Mouse (Mus musculus) MEL (cell line): ENCODE data around the gene Prkd2. TPM values are rescaled to one million over a fixed set of nuclear protein-coding genes. Genes with fewer than 3 reads are reported as not detected.

Source experiments
- DNase-seq: peaks from one replicate; pipeline ENCODE4 v3.0.0; 2011; ENCODE audit warnings: low read depth, low spot score
- H3K27ac ChIP-seq: 2 replicates; pipeline ENCODE4 v1.5.1; 2012; ENCODE audit warnings: low read depth, mild to moderate bottlenecking, control low read depth, low read length, moderate library complexity; ENCODE audit not compliant: control insufficient read depth
- H3K27me3 ChIP-seq, 2 experiments: fragments of 150-350 bp in 1 of 2; sonication (generic) in 1 of 2; 2 replicates each; pipeline ENCODE4 v1.6.1; 2012; ENCODE audit warnings: low read length in 2 of 2, mild to moderate bottlenecking in 2 of 2, improper control_type of control experiment in 1 of 2, moderate library complexity in 1 of 2; ENCODE audit not compliant: insufficient read depth in 2 of 2, control insufficient read depth in 1 of 2
- H3K36me3 ChIP-seq, 2 experiments: 2 replicates each; pipeline ENCODE4 v1.6.1; 2012 to 2014; ENCODE audit warnings: low read length in 2 of 2, improper control_type of control experiment in 1 of 2, inconsistent platforms in 1 of 2, mild to moderate bottlenecking in 1 of 2; ENCODE audit not compliant: insufficient read depth in 2 of 2, control insufficient read depth in 1 of 2
- H3K4me1 ChIP-seq, 2 experiments: fragments of 150-350 bp in 1 of 2; sonication (generic) in 1 of 2; 2 replicates each; pipeline ENCODE4 v1.6.1; 2012; ENCODE audit warnings: low read length in 2 of 2, improper control_type of control experiment in 1 of 2, mild to moderate bottlenecking in 1 of 2; ENCODE audit not compliant: insufficient read depth in 2 of 2, control insufficient read depth in 1 of 2
- H3K4me3 ChIP-seq, 2 experiments: fragments of 150-350 bp in 1 of 2; sonication (generic) in 1 of 2; 2 replicates each; pipeline ENCODE4 v1.5.1; 2012; ENCODE audit warnings: low read depth in 2 of 2, low read length in 2 of 2, mild to moderate bottlenecking in 2 of 2, moderate library complexity in 2 of 2, control low read depth in 1 of 2, improper control_type of control experiment in 1 of 2; ENCODE audit not compliant: control insufficient read depth in 1 of 2, insufficient read depth in 1 of 2
- H3K79me2 ChIP-seq: 2 replicates; pipeline ENCODE4 v1.6.1; 2012; ENCODE audit warnings: mild to moderate bottlenecking, low read length, moderate library complexity; ENCODE audit not compliant: control insufficient read depth, poor library complexity, insufficient read depth
- H3K9ac ChIP-seq: 2 replicates; pipeline ENCODE4 v1.6.1; 2012; ENCODE audit warnings: low read depth, mild to moderate bottlenecking, control low read depth, low read length, moderate library complexity; ENCODE audit not compliant: control insufficient read depth, poor library complexity, severe bottlenecking
- H3K9me3 ChIP-seq: fragments of 150-350 bp; sonication (generic); replicated peaks from 2 replicates; pipeline ENCODE4 v1.6.1; 2012; ENCODE audit warnings: mild to moderate bottlenecking, low read length, improper control_type of control experiment, moderate library complexity; ENCODE audit not compliant: insufficient read depth
- BHLHE40 ChIP-seq: IDR thresholded peaks from 2 replicates; pipeline ENCODE4 v1.6.1; 2012; ENCODE audit warnings: low read depth, mild to moderate bottlenecking, inconsistent platforms, low read length, improper control_type of control experiment, borderline replicate concordance
- CHD1 ChIP-seq: IDR thresholded peaks from 2 replicates; pipeline ENCODE4 v1.6.1; 2012; ENCODE audit warnings: low read depth, mild to moderate bottlenecking, inconsistent platforms, low read length, improper control_type of control experiment
- E2F4 ChIP-seq: IDR thresholded peaks from 2 replicates; pipeline ENCODE4 v1.6.1; 2011; ENCODE audit warnings: low read depth, low read length, improper control_type of control experiment, borderline replicate concordance
- ELF1 ChIP-seq: IDR thresholded peaks from 2 replicates; pipeline ENCODE4 v1.6.1; 2014; ENCODE audit warnings: low read depth, mild to moderate bottlenecking, inconsistent platforms, low read length, improper control_type of control experiment, moderate library complexity
- ETS1 ChIP-seq: IDR thresholded peaks from 2 replicates; pipeline ENCODE4 v1.6.1; 2012; ENCODE audit warnings: low read depth, mild to moderate bottlenecking, inconsistent platforms, low read length, improper control_type of control experiment, moderate library complexity
- GATA1 ChIP-seq: IDR thresholded peaks from 2 replicates; pipeline ENCODE4 v1.6.1; 2011; ENCODE audit warnings: low read depth, low read length, improper control_type of control experiment
- HCFC1 ChIP-seq: IDR thresholded peaks from 2 replicates; pipeline ENCODE4 v1.6.1; 2012; ENCODE audit warnings: low read depth, mild to moderate bottlenecking, inconsistent platforms, low read length, improper control_type of control experiment, moderate library complexity
- KAT2A ChIP-seq: conservative IDR thresholded peaks from 2 replicates; pipeline ENCODE4 v1.6.1; 2012; ENCODE audit warnings: low read depth, low read length, improper control_type of control experiment, inconsistent platforms
- MAFK ChIP-seq: IDR thresholded peaks from 2 replicates; pipeline ENCODE4 v1.6.1; 2011; ENCODE audit warnings: low read depth, mild to moderate bottlenecking, low read length, improper control_type of control experiment, borderline replicate concordance
- MYB ChIP-seq: IDR thresholded peaks from 2 replicates; pipeline ENCODE4 v1.6.1; 2011; ENCODE audit warnings: mild to moderate bottlenecking, low read depth, low read length, improper control_type of control experiment
- MYC ChIP-seq: IDR thresholded peaks from 2 replicates; pipeline ENCODE4 v1.6.1; 2011; ENCODE audit warnings: low read depth, mild to moderate bottlenecking, low read length, improper control_type of control experiment, moderate library complexity
- NRF1 ChIP-seq: IDR thresholded peaks from 2 replicates; pipeline ENCODE4 v1.6.1; 2014; ENCODE audit warnings: low read depth, mild to moderate bottlenecking, inconsistent platforms, low read length, improper control_type of control experiment, moderate library complexity; ENCODE audit not compliant: poor library complexity, insufficient read depth, severe bottlenecking
- POLR2A ChIP-seq, 2 experiments: IDR thresholded peaks; 2 replicates each; pipeline ENCODE4 v1.6.1; 2011 to 2012; ENCODE audit warnings: low read length in 2 of 2, mild to moderate bottlenecking in 2 of 2, control low read depth in 1 of 2, improper control_type of control experiment in 1 of 2, low read depth in 1 of 2, moderate library complexity in 1 of 2; ENCODE audit not compliant: control insufficient read depth in 1 of 2, insufficient read depth in 1 of 2, poor library complexity in 1 of 2
- SIN3A ChIP-seq: IDR thresholded peaks from 2 replicates; pipeline ENCODE4 v1.6.1; 2012; ENCODE audit warnings: low read length, improper control_type of control experiment, inconsistent platforms
- SMC3 ChIP-seq: IDR thresholded peaks from 2 replicates; pipeline ENCODE4 v1.6.1; 2011; ENCODE audit warnings: low read depth, low read length, improper control_type of control experiment
- TBP ChIP-seq: IDR thresholded peaks from 2 replicates; pipeline ENCODE4 v1.8.0; 2011; ENCODE audit warnings: low read depth, low read length, improper control_type of control experiment
- TCF12 ChIP-seq: IDR thresholded peaks from 2 replicates; pipeline ENCODE4 v1.6.1; 2014; ENCODE audit warnings: low read depth, mild to moderate bottlenecking, inconsistent platforms, low read length, improper control_type of control experiment, moderate library complexity
- USF2 ChIP-seq, 2 experiments: IDR thresholded peaks; 2 replicates each; pipeline ENCODE4 v1.6.1; 2011 to 2012; ENCODE audit warnings: improper control_type of control experiment in 2 of 2, low read length in 2 of 2, borderline replicate concordance in 1 of 2, inconsistent platforms in 1 of 2, low read depth in 1 of 2, mild to moderate bottlenecking in 1 of 2; ENCODE audit not compliant: insufficient read depth in 1 of 2
- ZKSCAN1 ChIP-seq: IDR thresholded peaks from 2 replicates; pipeline ENCODE4 v1.6.1; 2012; ENCODE audit warnings: low read depth, mild to moderate bottlenecking, inconsistent platforms, low read length, improper control_type of control experiment, moderate library complexity
- ZMIZ1 ChIP-seq: IDR thresholded peaks from 2 replicates; pipeline ENCODE4 v1.6.1; 2012; ENCODE audit warnings: low read depth, mild to moderate bottlenecking, inconsistent platforms, low read length, improper control_type of control experiment, moderate library complexity
- ZNF384 ChIP-seq: IDR thresholded peaks from 2 replicates; pipeline ENCODE4 v1.6.1; 2012; ENCODE audit warnings: low read depth, mild to moderate bottlenecking, inconsistent platforms, low read length, improper control_type of control experiment
- polyA plus RNA-seq, 2 experiments: library from polyadenylated mRNA; stranded (reverse) in 1 of 2; unstranded in 1 of 2; fragments of >175 nt in 1 of 2; fragments of >200 nt in 1 of 2; gene quantifications; 2 replicates each; pipeline versions ENCODE4 v1.2.1 to v1.2.4; 2012; ENCODE audit warnings: low replicate concordance in 2 of 2, low read depth in 1 of 2; ENCODE audit not compliant: insufficient read length in 2 of 2, insufficient read depth in 1 of 2, missing spikeins in 1 of 2
- total RNA-seq: library from RNA; depleted of rRNA; stranded (reverse); fragments of 300-350 nt; gene quantifications from 2 replicates; pipeline ENCODE4 v1.2.3, GENCODE M21; 2012

Gene Prkd2
- total and polyA plus RNA-seq, 3 experiments: 2.9 to 8.7 TPM; not detected in 1

DNA sequence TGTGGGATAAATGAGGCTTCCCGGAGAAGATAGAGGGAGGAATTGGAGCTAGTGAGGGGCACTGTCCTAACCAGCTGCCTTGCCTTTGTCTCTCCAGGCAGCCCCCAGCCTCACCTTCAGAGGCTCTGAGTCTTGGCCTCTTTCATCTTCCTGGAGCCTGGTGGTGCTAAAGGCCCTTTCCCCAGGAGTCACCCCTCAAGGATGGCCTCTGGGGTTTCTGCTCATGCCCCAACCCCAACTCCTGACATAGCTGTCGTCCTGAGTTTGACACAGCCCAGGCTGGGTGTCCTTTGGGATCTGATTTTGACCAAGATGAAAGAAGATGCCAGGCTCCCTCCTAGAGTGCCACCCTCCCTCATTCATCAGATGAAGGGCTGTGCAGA is 2.6 kb upstream of the Prkd2 start:
- H3K36me3 ChIP-seq: peaks cover 0 to under 1% of the 10 kb centered on the region in 2 experiments; a peak in 1 of 4 replicates

DNA sequence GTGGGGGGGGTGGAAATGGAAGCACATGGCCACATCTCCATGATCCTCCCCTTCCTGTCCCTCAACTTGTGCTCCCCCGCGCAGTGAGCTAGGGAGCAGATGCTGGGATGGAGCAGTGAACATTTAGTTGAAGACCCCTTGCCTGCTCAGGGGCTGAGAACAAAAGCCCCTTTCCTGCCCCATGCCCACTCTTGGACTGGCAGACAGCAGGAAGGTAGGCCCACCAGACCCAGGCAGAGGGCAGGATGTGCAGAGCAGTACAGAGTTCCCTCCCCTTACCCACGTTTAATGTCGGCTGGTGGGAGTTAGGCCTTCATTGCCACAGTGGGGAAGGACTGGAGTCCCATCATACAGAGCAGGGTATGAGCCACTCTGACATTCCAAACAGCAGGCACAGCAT is 1.6 kb upstream of the Prkd2 start:
- DNase-seq: no peak
- H3K27me3 ChIP-seq: no peaks in the 10 kb centered on the region
- peaks cover 0 to 5% of the 10 kb centered on the region in 2 experiments; a peak in 3 of 4 replicates for H3K4me1 ChIP-seq
- no peaks in the 10 kb centered on the region for H3K9me3 ChIP-seq
- H3K79me2 ChIP-seq: peaks cover 5% of the 10 kb centered on the region; the same call in 1 of the 2 replicates
- H3K36me3 ChIP-seq: 0 out of 4 replicates have a peak, but pooled peaks cover 0 to 2% of the 10 kb centered on the region in 2 experiments
- H3K9ac ChIP-seq: no peak overlapping the region
- H3K27ac ChIP-seq: no peak overlapping the region
- H3K4me3 ChIP-seq: no peak overlapping the region
- no peak for TF ChIP-seq SMC3
- no peak for TF ChIP-seq MAFK
- no peak for TF ChIP-seq TCF12
- no peak for TF ChIP-seq ETS1
- no peak for TF ChIP-seq ZKSCAN1
- TF ChIP-seq CHD1: no peak
- no peak for TF ChIP-seq SIN3A
- no peak for TF ChIP-seq USF2 (IDR thresholded peaks at IDR 0.05; ENCODE audit: borderline replicate concordance in 1 of 2, insufficient read depth in 1 of 2, low read depth in 1 of 2, low read length in 2 of 2)
- no peak for TF ChIP-seq MYC
- no peak for TF ChIP-seq HCFC1
- TF ChIP-seq NRF1: no peak
- TF ChIP-seq ZMIZ1: no peak
- no peak for TF ChIP-seq KAT2A
- TF ChIP-seq E2F4: no peak
- TF ChIP-seq ZNF384: no peak
- TF ChIP-seq BHLHE40: no peak
- no peak for TF ChIP-seq ELF1
- TF ChIP-seq POLR2A (IDR thresholded peaks at IDR 0.05; ENCODE audit: control insufficient read depth in 1 of 2, insufficient read depth in 1 of 2, low read depth in 1 of 2, low read length in 2 of 2, poor library complexity in 1 of 2): no peak
- no peak for TF ChIP-seq GATA1

More for the DNA sequence above, 2.6 kb upstream of the Prkd2 start:
- no peak overlapping the region for H3K27ac ChIP-seq
- DNase-seq: no peak
- no peak overlapping the region for H3K9ac ChIP-seq
- H3K79me2 ChIP-seq: peaks cover 3% of the 10 kb centered on the region; the same call in 1 of the 2 replicates
- H3K4me3 ChIP-seq: no peak overlapping the region
- H3K4me1 ChIP-seq: peaks cover 0 to 5% of the 10 kb centered on the region in 2 experiments; a peak in 3 of 4 replicates
- no peak for TF ChIP-seq TBP
- no peak for TF ChIP-seq GATA1
- TF ChIP-seq ZNF384: no peak
- no peak for TF ChIP-seq MYB
- TF ChIP-seq ZKSCAN1: no peak
- no peaks in the 10 kb centered on the region for H3K27me3 ChIP-seq
- H3K9me3 ChIP-seq: no peaks in the 10 kb centered on the region
